Mouse (Mus musculus) embryonic fibroblast, embryonic 13.5 days (primary cell): ENCODE results near the gene Mcm5. TPM values are rescaled to one million over a fixed set of nuclear protein-coding genes. Genes with fewer than 3 reads are reported as not detected.

Experiments
- H3K27ac ChIP-seq: 2 replicates; pipeline ENCODE4 v1.5.1; 2012; ENCODE audit warnings: low read length, control low read depth, inconsistent platforms; ENCODE audit not compliant: insufficient read depth
- H3K4me1 ChIP-seq: 2 replicates; pipeline ENCODE4 v1.6.1; 2011; ENCODE audit warnings: low read length; ENCODE audit not compliant: control insufficient read depth, insufficient read depth
- H3K4me3 ChIP-seq: 2 replicates; pipeline ENCODE4 v1.5.1; 2011; ENCODE audit warnings: mild to moderate bottlenecking, control low read depth, low read length; ENCODE audit not compliant: insufficient read depth
- CTCF ChIP-seq: IDR thresholded peaks from 2 replicates; pipeline ENCODE4 v1.5.1; 2011; ENCODE audit warnings: mild to moderate bottlenecking, control low read depth, low read length, moderate library complexity, borderline replicate concordance; ENCODE audit not compliant: insufficient read depth
- POLR2A ChIP-seq: IDR thresholded peaks from 2 replicates; pipeline ENCODE4 v1.6.1; 2011; ENCODE audit warnings: low read depth, mild to moderate bottlenecking, control low read depth, low read length, moderate library complexity
- polyA plus RNA-seq: library from polyadenylated mRNA; stranded (reverse); fragments of >200 nt; gene quantifications from 2 replicates; pipeline ENCODE4 v1.2.4, GENCODE M21; 2011; ENCODE audit warnings: low read depth; ENCODE audit not compliant: missing spikeins, insufficient read length

Mcm5 gene
- polyA plus RNA-seq, 1 experiment: 45.6 TPM

GRCm38 (mm10) chr8:75157471-75158230 is 48.3 kb downstream of the Mcm5 start:
- Histone ChIP-seq H3K4me3 (no peak overlapping the region), H3K27ac (no peak overlapping the region), H3K4me1 (no peaks in the 10 kb centered on the region)
- no peak for TF ChIP-seq POLR2A
- no peak for TF ChIP-seq CTCF

DNA sequence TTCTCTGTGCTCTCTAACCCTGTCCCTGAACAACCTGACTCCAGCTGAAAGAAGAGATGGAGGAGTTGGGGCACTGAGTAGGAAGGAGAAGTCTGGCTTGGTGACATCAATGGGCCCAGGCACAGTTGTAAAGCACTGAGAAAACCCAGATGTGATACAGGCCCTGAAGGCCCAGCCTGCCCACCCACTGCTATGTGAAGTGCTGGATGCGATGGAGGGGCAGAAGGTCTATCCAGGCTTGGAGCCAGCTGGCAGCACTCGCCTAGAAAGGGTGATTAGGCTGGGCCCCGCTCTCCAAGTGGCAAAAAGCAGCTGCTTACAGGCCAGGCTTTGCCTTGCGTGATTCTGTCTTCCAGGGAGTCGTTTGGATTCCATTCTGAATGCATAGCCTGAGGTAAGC is 60.0 kb downstream of the Mcm5 start:
- TF ChIP-seq POLR2A: no peak
- TF ChIP-seq CTCF: no peak
- Histone ChIP-seq H3K4me1 (no peaks in the 10 kb centered on the region), H3K27ac (no peak overlapping the region), H3K4me3 (no peak overlapping the region)

DNA sequence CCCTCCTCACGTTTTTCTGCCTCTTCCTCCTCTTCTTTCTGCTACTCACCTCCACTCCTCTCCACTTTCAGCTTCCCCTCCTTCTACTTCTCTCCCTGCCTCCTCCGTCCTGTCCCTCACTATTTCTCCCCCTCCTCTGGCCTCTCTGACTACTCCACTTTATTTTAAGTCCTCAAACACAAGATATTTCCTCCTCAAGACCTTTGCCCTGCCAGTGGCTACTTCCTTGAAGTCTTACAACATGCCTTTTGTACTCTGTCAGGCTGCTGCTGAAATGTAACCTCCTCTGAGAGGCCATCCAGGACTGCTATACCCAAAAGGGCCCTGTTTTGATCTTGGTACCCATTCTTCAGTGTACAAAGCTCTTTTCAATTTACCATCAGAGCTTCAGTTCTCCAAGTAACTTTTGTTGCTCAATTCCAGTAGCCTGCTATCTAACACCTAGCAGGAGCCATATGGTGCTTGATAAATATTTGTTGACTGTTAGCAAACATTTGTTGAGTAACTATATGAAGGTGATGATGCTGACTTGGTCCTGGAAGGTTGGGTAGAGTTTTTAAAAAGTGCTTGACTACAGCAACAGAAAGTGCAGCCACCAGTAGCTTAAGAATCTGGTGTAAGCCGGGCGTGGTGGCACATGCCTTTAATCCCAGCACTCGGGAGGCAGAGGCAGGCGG is 62.8 kb downstream of the Mcm5 start:
- H3K27ac ChIP-seq: no peak overlapping the region
- no peak for TF ChIP-seq POLR2A
- no peaks in the 10 kb centered on the region for H3K4me1 ChIP-seq
- no peak overlapping the region for H3K4me3 ChIP-seq

Other genes starting within 250 kb of the Mcm5 start
- gene Isx, start 236.4 kb upstream of the Mcm5 start, polyA plus RNA-seq: not detected in 2 replicates
- gene Hmgxb4, start 116.2 kb upstream of the Mcm5 start, polyA plus RNA-seq: 31.1 and 46.7 TPM in 2 replicates
- gene Tom1, start 75.9 kb upstream of the Mcm5 start, polyA plus RNA-seq: 21.4 and 25.4 TPM in 2 replicates
- 159 and 170 TPM in 2 replicates for gene Hmox1, start 15.9 kb upstream of the Mcm5 start, polyA plus RNA-seq
- not detected in 2 replicates for gene Rasd2, start 104.4 kb downstream of the Mcm5 start, polyA plus RNA-seq